Mouse (Mus musculus) liver, postnatal 0 days (tissue): ENCODE measurements around the gene Cybb. TPM values are rescaled to one million over a fixed set of nuclear protein-coding genes. Genes with fewer than 3 reads are reported as not detected.
A peak's percentile ranks its signal among the peaks of the same experiment; 100 is the strongest.

ENCODE experiments used
- ATAC-seq: fragments of 200-750 bp; cut with Nextera tagmentation; 2 replicates; pipeline ENCODE4 v1.8.0; 2017; ENCODE audit warnings: mild to moderate bottlenecking, moderate library complexity
- DNase-seq: peaks from one replicate; pipeline ENCODE4 v3.0.0-alpha.2; 2016
- H3K27ac ChIP-seq: fragments of 300-500 bp; sonication (generic); 2 replicates; pipeline ENCODE4 v1.5.1; 2014; ENCODE audit warnings: antibody characterized with exemption, moderate library complexity, mild to moderate bottlenecking, low read depth
- H3K27me3 ChIP-seq: fragments of 300-500 bp; sonication (generic); 2 replicates; pipeline ENCODE4 v1.6.1; 2014; ENCODE audit warnings: low read length, control low read depth, mixed read lengths; ENCODE audit not compliant: insufficient read depth
- H3K36me3 ChIP-seq: fragments of 300-500 bp; sonication (generic); replicated peaks from 2 replicates; pipeline ENCODE4 v1.6.1; 2014; ENCODE audit warnings: mild to moderate bottlenecking, control low read depth, low read length, moderate library complexity, mixed read lengths; ENCODE audit not compliant: insufficient read depth
- H3K4me1 ChIP-seq: fragments of 300-500 bp; sonication (generic); 2 replicates; pipeline ENCODE4 v1.6.1; 2014; ENCODE audit warnings: antibody characterized with exemption, mild to moderate bottlenecking, control low read depth; ENCODE audit not compliant: insufficient read depth
- H3K4me2 ChIP-seq: fragments of 300-500 bp; sonication (generic); 2 replicates; pipeline ENCODE4 v1.6.1; 2014; ENCODE audit warnings: low read depth, mild to moderate bottlenecking, low read length, moderate library complexity, mixed read lengths
- H3K4me3 ChIP-seq: fragments of 300-500 bp; sonication (generic); 2 replicates; pipeline ENCODE4 v1.5.1; 2014; ENCODE audit warnings: low read depth, low read length
- H3K9ac ChIP-seq: fragments of 300-500 bp; sonication (generic); replicated peaks from 2 replicates; pipeline ENCODE4 v1.6.1; 2014; ENCODE audit warnings: mild to moderate bottlenecking, moderate library complexity
- H3K9me3 ChIP-seq: fragments of 300-500 bp; sonication (generic); 2 replicates; pipeline ENCODE4 v1.6.1; 2016; ENCODE audit warnings: mild to moderate bottlenecking, control low read depth, low read length, mixed read lengths
- CTCF ChIP-seq: sonication (generic); IDR thresholded peaks from 2 replicates; pipeline ENCODE4 v1.5.1; 2016; ENCODE audit warnings: antibody characterized with exemption, low read depth
- EP300 ChIP-seq: IDR thresholded peaks from 2 replicates; pipeline ENCODE4 v1.6.1; 2016; ENCODE audit warnings: antibody characterized with exemption, low read depth, mild to moderate bottlenecking
- WGBS: fragments of 180-500 bp; shearing (Covaris S2); extraction: QIAGEN DNeasy Blood & Tissue Kit; methylation state at CpG from one replicate; pipeline ENCODE4 v1.1.7; 2014; ENCODE audit not compliant: insufficient replicate concordance; 5-methylcytosine and 5-hydroxymethylcytosine counted together
- polyA plus RNA-seq: library from polyadenylated mRNA; unstranded; fragments of >200 nt; fragmentation: Nextera tagmentation; extraction: Ambion mirVana; gene quantifications from 2 replicates; pipeline ENCODE4 v1.2.1, GENCODE M21; 2015

Gene Cybb
- polyA plus RNA-seq, 1 experiment from 2014 or later, result 23.8 TPM

- Histone ChIP-seq H3K9ac (no peak overlapping the region), H3K36me3 (no peaks in the 10 kb centered on the region), H3K4me1 (no peaks in the 10 kb centered on the region), H3K27ac (no peak overlapping the region), H3K4me2 (no peak overlapping the region), H3K4me3 (no peak overlapping the region), H3K27me3 (no peaks in the 10 kb centered on the region), H3K9me3 (no peaks in the 10 kb centered on the region)
- no peak for ATAC-seq
- WGBS, result 50% methylated on average over 5 of the region's 5 CpGs
- TF ChIP-seq CTCF (no peak), EP300 (no peak)
- no peak for DNase-seq
These were observed 35.2 kb downstream of the Cybb start for GRCm38 (mm10) chrX:9452375-9452774.

DNA sequence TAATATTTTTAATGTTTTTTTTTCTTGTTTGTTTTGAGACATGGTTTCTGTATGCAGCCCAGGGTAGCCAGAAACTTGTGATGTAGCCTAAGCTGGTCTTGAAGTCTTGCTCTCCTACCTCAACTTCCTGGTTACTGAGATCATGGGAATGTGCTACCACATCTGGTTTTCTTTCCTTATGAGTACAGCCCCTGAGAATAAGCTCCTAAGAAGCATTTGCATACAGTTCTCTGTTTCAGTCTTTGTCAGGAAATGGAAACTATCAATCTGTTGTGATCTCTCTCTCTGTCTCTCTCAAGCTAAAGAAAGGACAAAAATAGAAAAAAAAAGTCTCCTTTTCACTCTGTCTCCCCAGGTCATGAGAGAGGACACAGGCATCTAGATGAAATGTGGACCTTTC is 40.3 kb downstream of the Cybb start:
- H3K36me3 ChIP-seq, result no peaks in the 10 kb centered on the region
- no peak overlapping the region for H3K4me3 ChIP-seq
- H3K27me3 ChIP-seq, result no peaks in the 10 kb centered on the region
- H3K9ac ChIP-seq, result no peak overlapping the region
- ATAC-seq (no peak), DNase-seq (no peak)
- no peaks in the 10 kb centered on the region for H3K9me3 ChIP-seq
- H3K27ac ChIP-seq, result no peak overlapping the region
- no peaks in the 10 kb centered on the region for H3K4me1 ChIP-seq
- no peak overlapping the region for H3K4me2 ChIP-seq
- TF ChIP-seq CTCF (no peak), EP300 (no peak)

DNA sequence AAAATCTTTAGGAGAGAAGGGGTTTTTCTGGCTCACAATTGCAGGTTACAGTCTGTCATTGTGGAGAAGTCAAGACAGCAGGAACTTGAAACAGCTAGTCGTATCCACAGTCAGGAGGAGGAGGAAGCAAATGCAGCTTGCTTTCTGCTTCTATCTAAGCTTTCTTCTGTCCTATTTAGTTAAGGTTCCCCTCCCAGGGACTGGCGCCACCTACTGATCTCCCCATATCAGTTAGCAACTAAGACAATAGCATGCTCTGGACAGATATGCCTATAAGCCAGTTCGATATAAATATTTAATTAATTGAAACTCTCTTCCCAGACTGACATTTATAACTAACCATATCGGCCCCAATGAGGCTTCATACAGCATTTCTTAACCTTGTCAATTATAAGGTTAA is 46.5 kb downstream of the Cybb start:
- Histone ChIP-seq H3K9ac (no peak overlapping the region), H3K27ac (no peak overlapping the region), H3K36me3 (no peaks in the 10 kb centered on the region), H3K4me2 (no peak overlapping the region), H3K9me3 (no peaks in the 10 kb centered on the region), H3K4me1 (no peaks in the 10 kb centered on the region), H3K27me3 (no peaks in the 10 kb centered on the region), H3K4me3 (no peak overlapping the region)
- WGBS, result 54% methylated on average over 4 of the region's 4 CpGs
- TF ChIP-seq CTCF, result peak; percentile 25; the same call in 1 of the 2 replicates
- no peak for TF ChIP-seq EP300
- DNase-seq, result no peak
- no peak for ATAC-seq

DNA sequence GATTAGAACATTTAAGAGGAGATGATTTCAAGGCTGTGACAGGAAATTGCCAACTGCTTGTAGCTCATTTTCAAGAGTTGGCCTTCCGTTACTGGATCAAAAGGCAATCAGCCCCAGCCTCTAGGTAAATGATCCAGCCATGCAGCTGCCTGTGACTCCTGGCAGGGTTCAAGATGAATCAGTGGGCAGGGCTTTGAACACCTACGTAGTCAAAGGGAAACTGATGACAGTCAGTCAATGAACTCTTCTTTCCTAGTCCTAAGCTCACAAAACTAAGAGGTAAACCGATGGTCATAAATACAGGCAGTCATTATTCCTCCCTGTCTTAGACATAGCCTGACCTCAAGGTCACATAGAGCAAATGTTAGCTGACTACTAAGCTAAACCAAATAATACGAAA is 47.0 kb downstream of the Cybb start:
- Histone ChIP-seq H3K27me3 (no peaks in the 10 kb centered on the region), H3K4me1 (no peaks in the 10 kb centered on the region), H3K9ac (no peak overlapping the region), H3K4me3 (no peak overlapping the region), H3K4me2 (no peak overlapping the region), H3K36me3 (no peaks in the 10 kb centered on the region), H3K27ac (no peak overlapping the region), H3K9me3 (no peaks in the 10 kb centered on the region)
- ATAC-seq, result no peak
- WGBS, result 69% methylated on average over 4 of the region's 4 CpGs
- TF ChIP-seq CTCF (no peak), EP300 (no peak)
- DNase-seq, result no peak

GRCm38 (mm10) chrX:9439257-9439656 is 48.3 kb downstream of the Cybb start:
- Histone ChIP-seq H3K27ac (no peak overlapping the region), H3K4me3 (no peak overlapping the region), H3K9me3 (no peaks in the 10 kb centered on the region), H3K9ac (no peak overlapping the region), H3K4me1 (no peaks in the 10 kb centered on the region), H3K4me2 (no peak overlapping the region), H3K36me3 (no peaks in the 10 kb centered on the region), H3K27me3 (no peaks in the 10 kb centered on the region)
- TF ChIP-seq EP300 (no peak), CTCF (no peak)
- no peak for DNase-seq
- no peak for ATAC-seq
- WGBS, result 78% methylated on average over 2 of the region's 2 CpGs

- 70% methylated on average over 5 of the region's 5 CpGs for WGBS
- Histone ChIP-seq H3K4me1 (no peaks in the 10 kb centered on the region), H3K36me3 (no peaks in the 10 kb centered on the region), H3K9ac (no peak overlapping the region), H3K27ac (no peak overlapping the region), H3K4me2 (no peak overlapping the region), H3K4me3 (no peak overlapping the region), H3K9me3 (no peaks in the 10 kb centered on the region), H3K27me3 (no peaks in the 10 kb centered on the region)
- DNase-seq (no peak), ATAC-seq (no peak)
- no peak for TF ChIP-seq EP300
- TF ChIP-seq CTCF, result peak; percentile 33; the same call in 1 of the 2 replicates
These were observed 73.7 kb downstream of the Cybb start for GRCm38 (mm10) chrX:9413889-9414288.

Other genes with a start within 250 kb of the Cybb start
- 1.4 and 1.9 TPM in 2 replicates for gene Gm14862, start 230.9 kb downstream of the Cybb start, polyA plus RNA-seq
- gene Xk, start 215.0 kb downstream of the Cybb start, polyA plus RNA-seq, result 4.8 and 5.9 TPM in 2 replicates
- gene H2al1m, start 204.0 kb downstream of the Cybb start, polyA plus RNA-seq, result 0.44 and 0.74 TPM in 2 replicates
- gene H2al1k, start 137.1 kb downstream of the Cybb start, polyA plus RNA-seq, result not detected in 2 replicates
- gene H2al1o, start 84.6 kb upstream of the Cybb start, polyA plus RNA-seq, result not detected in 2 replicates
- 25.2 and 25.5 TPM in 2 replicates for gene Dynlt3, start 175.2 kb upstream of the Cybb start, polyA plus RNA-seq